Mouse (Mus musculus): ENCODE results near the gene Nt5c2.

GRCm38 (mm10) chr19:47003742-47004511 is 11.0 kb downstream of the Nt5c2 start:
- TF ChIP-seq EP300 (IDR thresholded peaks at IDR 0.05; ENCODE audit: insufficient read depth, low read depth, low read length): no peak
- TF ChIP-seq POLR2A (IDR thresholded peaks at IDR 0.05; ENCODE audit: insufficient read depth, low read depth, low read length): no peak
